In genomic region chr1:14099031-14099430, GRCm38 (mm10) we compare ENCODE assay signal across 28 mouse cellular contexts.
DNase-seq lines count a peak whose midpoint lies in the region; ATAC-seq and TF ChIP-seq lines count a peak whose summit lies in the region.
"Had no signal": no experiment of that assay in that cellular context is flagged by ENCODE, and none has a peak within 500 bp of the region (broad histone marks: within the 10 kb centered on the region; RNA-seq: fewer than 3 reads in every experiment).

No protein-coding gene starts in this region.

- 53% methylated on average over 5 of the region's 5 CpGs for WGBS in midbrain, embryonic 11.5 days
- 45% methylated on average over 5 of the region's 5 CpGs for WGBS in midbrain, embryonic 15.5 days
- 38% methylated on average over 5 of the region's 5 CpGs for WGBS in hindbrain, postnatal 0 days

- peaks cover 12% of the 10 kb centered on the region for H3K4me1 ChIP-seq in midbrain, embryonic 11.5 days (ENCODE audit: control insufficient read depth, insufficient read depth, low read length)
- H3K4me1 ChIP-seq in midbrain, embryonic 15.5 days = peaks cover 5% of the 10 kb centered on the region; the same call in 1 of the 2 replicates
- no peaks in the 10 kb centered on the region for H3K4me1 ChIP-seq in hindbrain, postnatal 0 days (ENCODE audit: insufficient read depth, low read length)
- H3K4me1 ChIP-seq: kidney, embryonic 15.5 days; limb, embryonic 15.5 days; megakaryocyte, embryonic 14.5 days had no signal

- no peak overlapping the region for H3K27ac ChIP-seq in midbrain, embryonic 11.5 days (ENCODE audit: low read depth, low read length)
- no peak overlapping the region for H3K27ac ChIP-seq in midbrain, embryonic 15.5 days
- no peak overlapping the region for H3K27ac ChIP-seq in hindbrain, postnatal 0 days
- H3K27ac ChIP-seq: embryonic facial prominence, embryonic 13.5 days; kidney, embryonic 15.5 days; left cerebral cortex, adult 2 months; limb, embryonic 15.5 days; liver, embryonic 14.5 days; neural tube, embryonic 12.5 days had no signal

- H3K4me3 ChIP-seq in midbrain, embryonic 11.5 days (ENCODE audit: low read depth, low read length) = no peak overlapping the region
- H3K4me3 ChIP-seq in midbrain, embryonic 15.5 days = no peak overlapping the region
- no peak overlapping the region for H3K4me3 ChIP-seq in hindbrain, postnatal 0 days (ENCODE audit: low read length)
- H3K4me3 ChIP-seq: embryonic facial prominence, embryonic 13.5 days; heart, embryonic 12.5 days; kidney, embryonic 15.5 days; left cerebral cortex, adult 2 months; limb, embryonic 15.5 days; megakaryocyte, embryonic 14.5 days; neural tube, embryonic 12.5 days had no signal

- H3K36me3 ChIP-seq in midbrain, embryonic 11.5 days (ENCODE audit: control insufficient read depth, insufficient read depth, low read length) = no peaks in the 10 kb centered on the region
- no peaks in the 10 kb centered on the region for H3K36me3 ChIP-seq in midbrain, embryonic 15.5 days (replicated peaks)
- H3K36me3 ChIP-seq in hindbrain, postnatal 0 days (ENCODE audit: insufficient read depth, low read length) = no peaks in the 10 kb centered on the region
- H3K36me3 ChIP-seq: embryonic facial prominence, embryonic 13.5 days; heart, embryonic 12.5 days; kidney, embryonic 15.5 days; limb, embryonic 15.5 days; neural tube, embryonic 12.5 days had no signal

- H3K27me3 ChIP-seq in midbrain, embryonic 11.5 days (ENCODE audit: control insufficient read depth, insufficient read depth, low read length) = no peaks in the 10 kb centered on the region
- H3K27me3 ChIP-seq in midbrain, embryonic 15.5 days (replicated peaks) = no peaks in the 10 kb centered on the region
- H3K27me3 ChIP-seq in hindbrain, postnatal 0 days (ENCODE audit: insufficient read depth, low read length) = no peaks in the 10 kb centered on the region
- H3K27me3 ChIP-seq: embryonic facial prominence, embryonic 13.5 days; kidney, embryonic 15.5 days; limb, embryonic 15.5 days; megakaryocyte, embryonic 14.5 days; neural tube, embryonic 12.5 days had no signal

- DNase-seq in heart, adult 11 months = peak; percentile 56
- DNase-seq in heart, postnatal 14 days = no peak
- peak; percentile 76 for DNase-seq in midbrain, embryonic 11.5 days (ENCODE audit: low spot score, missing footprints)
- DNase-seq in hindbrain, postnatal 0 days (ENCODE audit: low spot score) = peak; percentile 25
- DNase-seq in kidney, adult 9 months = no peak
- no peak for DNase-seq in layer of hippocampus, adult 8-10 months (ENCODE audit: low spot score in 2 of 2)
- DNase-seq: adrenal gland, adult 8-10 months; cerebellum, adult 18-20 months; cerebellum, postnatal 25 days; forebrain, postnatal 0 days; gastrocnemius, postnatal 14 days; heart, adult 18-20 months; heart, postnatal 10 days; kidney, postnatal 36 days; layer of hippocampus, adult 9-11 months; lung, embryonic 14.5 days; retina, postnatal 1 day; right cerebral cortex, postnatal 25 days had no signal

- no peak for TF ChIP-seq CTCF in hindbrain, postnatal 0 days (IDR thresholded peaks at IDR 0.05; ENCODE audit: low read depth)

- no peak overlapping the region for H3K9ac ChIP-seq in midbrain, embryonic 11.5 days (ENCODE audit: low read length)
- H3K9ac ChIP-seq in midbrain, embryonic 15.5 days = no peak overlapping the region
- no peak overlapping the region for H3K9ac ChIP-seq in hindbrain, postnatal 0 days (replicated peaks; ENCODE audit: low read length)
- H3K9ac ChIP-seq: embryonic facial prominence, embryonic 13.5 days; forebrain, postnatal 0 days; heart, embryonic 12.5 days; kidney, embryonic 15.5 days; limb, embryonic 15.5 days; liver, embryonic 14.5 days; lung, embryonic 14.5 days; neural tube, embryonic 12.5 days had no signal

- intact Hi-C loops in heart, postnatal 14 days (cut with DNase I) = no loop called here

- no peak for ATAC-seq in midbrain, embryonic 11.5 days (ENCODE audit: low FRiP score)
- no peak; the same call in 1 of the 2 replicates for ATAC-seq in midbrain, embryonic 15.5 days (replicated peaks)
- no peak for ATAC-seq in hindbrain, postnatal 0 days
- ATAC-seq: forebrain, postnatal 0 days; intestine, postnatal 0 days had no signal

- no peak overlapping the region for H3K4me2 ChIP-seq in midbrain, embryonic 11.5 days
- no peak overlapping the region for H3K4me2 ChIP-seq in midbrain, embryonic 15.5 days
- H3K4me2 ChIP-seq in hindbrain, postnatal 0 days (ENCODE audit: low read depth, low read length) = no peak overlapping the region
- H3K4me2 ChIP-seq: embryonic facial prominence, embryonic 13.5 days; heart, embryonic 12.5 days; kidney, embryonic 15.5 days; limb, embryonic 15.5 days; lung, embryonic 14.5 days; neural tube, embryonic 12.5 days had no signal

- no peaks in the 10 kb centered on the region for H3K9me3 ChIP-seq in midbrain, embryonic 11.5 days (ENCODE audit: control insufficient read depth, low read length)
- H3K9me3 ChIP-seq in midbrain, embryonic 15.5 days = no peaks in the 10 kb centered on the region
- H3K9me3 ChIP-seq in hindbrain, postnatal 0 days (ENCODE audit: low read length) = no peaks in the 10 kb centered on the region
- H3K9me3 ChIP-seq: kidney, embryonic 15.5 days; limb, embryonic 15.5 days had no signal

Comparison
In these comparisons a context has a peak if more than half of its experiments do, and no peak if none do; other contexts are left out.
1. DNase-seq: peak in heart, adult 11 months (single experiment), midbrain, embryonic 11.5 days (single experiment) and hindbrain, postnatal 0 days (single experiment); none in heart, postnatal 14 days (0 of 2), kidney, adult 9 months (single experiment) and layer of hippocampus, adult 8-10 months (0 of 2).